Mouse (Mus musculus): ENCODE data around the gene Msx3. TPM values are rescaled to one million over a fixed set of nuclear protein-coding genes. Genes with fewer than 3 reads are reported as not detected.

Msx3 gene
- not detected in 2 replicates for polyA plus RNA-seq (2012)

GRCm38 (mm10) chr7:140048361-140049114 lies at the start of gene Msx3:
TSS of gene Msx3 (minus strand) at chr7:140049089.
- no peak for TF ChIP-seq TAL1 (IDR thresholded peaks at IDR 0.05; ENCODE audit: low read length)
- TF ChIP-seq GATA1 (IDR thresholded peaks at IDR 0.05; ENCODE audit: low read length) = no peak
- H3K4me3 ChIP-seq (replicated peaks) = no peak within 1 kb of the TSS
- H3K36me3 ChIP-seq (ENCODE audit: control insufficient read depth) = no peaks in the 10 kb centered on the region
- H3K9me3 ChIP-seq (ENCODE audit: control insufficient read depth, low read length) = peaks cover 2% of the 10 kb centered on the region; the same call in 1 of the 2 replicates
- H3K27me3 ChIP-seq (ENCODE audit: control insufficient read depth) = peaks cover 94% of the 10 kb centered on the region
- H3K4me1 ChIP-seq (ENCODE audit: control insufficient read depth) = peaks cover 4% of the 10 kb centered on the region

GRCm38 (mm10) chr7:140098466-140098865 lies 49.6 kb upstream of the Msx3 start:
- peaks cover 2% of the 10 kb centered on the region for H3K36me3 ChIP-seq (ENCODE audit: control insufficient read depth)
- no peak overlapping the region for H3K4me3 ChIP-seq (replicated peaks)
- TF ChIP-seq TAL1 (IDR thresholded peaks at IDR 0.05; ENCODE audit: low read length) = no peak
- no peak for TF ChIP-seq GATA1 (IDR thresholded peaks at IDR 0.05; ENCODE audit: low read length)
- no peaks in the 10 kb centered on the region for H3K27me3 ChIP-seq (ENCODE audit: control insufficient read depth)
- no peaks in the 10 kb centered on the region for H3K9me3 ChIP-seq (ENCODE audit: control insufficient read depth, low read length)
- peaks cover 19% of the 10 kb centered on the region for H3K4me1 ChIP-seq (ENCODE audit: control insufficient read depth)

- peaks cover 2% of the 10 kb centered on the region for H3K36me3 ChIP-seq (ENCODE audit: control insufficient read depth)
- H3K27me3 ChIP-seq (ENCODE audit: control insufficient read depth) = no peaks in the 10 kb centered on the region
- no peak for TF ChIP-seq GATA1 (IDR thresholded peaks at IDR 0.05; ENCODE audit: low read length)
- TF ChIP-seq TAL1 (IDR thresholded peaks at IDR 0.05; ENCODE audit: low read length) = no peak
- peaks cover 3% of the 10 kb centered on the region; the same call in 1 of the 2 replicates for H3K4me1 ChIP-seq (ENCODE audit: control insufficient read depth)
- no peaks in the 10 kb centered on the region for H3K9me3 ChIP-seq (ENCODE audit: control insufficient read depth, low read length)
- H3K4me3 ChIP-seq (replicated peaks) = no peak overlapping the region
These were observed 47.2 kb upstream of the Msx3 start for GRCm38 (mm10) chr7:140096055-140096454.

DNA sequence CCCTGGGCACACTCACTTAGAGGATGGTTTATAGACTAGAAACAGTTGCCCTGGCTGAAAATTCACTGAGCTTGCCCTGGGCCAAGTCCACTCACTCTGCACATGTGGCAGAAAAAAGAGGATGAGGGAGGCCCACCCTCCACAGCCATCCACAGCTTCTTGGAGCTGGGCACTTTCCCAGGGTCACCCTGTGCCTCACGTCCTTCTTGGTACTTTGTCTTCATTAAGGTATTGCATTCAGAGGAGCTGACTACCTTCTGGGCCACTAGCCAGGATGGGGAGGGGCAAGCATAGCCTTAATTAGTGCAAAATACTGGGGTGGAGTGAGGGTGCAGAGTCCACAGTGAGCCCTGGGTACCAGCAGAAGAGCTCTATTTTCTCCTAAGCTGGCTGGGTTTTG lies 46.7 kb upstream of the Msx3 start:
- peaks cover 2% of the 10 kb centered on the region; the same call in 1 of the 2 replicates for H3K4me1 ChIP-seq (ENCODE audit: control insufficient read depth)
- TF ChIP-seq TAL1 (IDR thresholded peaks at IDR 0.05; ENCODE audit: low read length) (no peak), GATA1 (IDR thresholded peaks at IDR 0.05; ENCODE audit: low read length) (no peak)

GRCm38 (mm10) chr7:140094954-140095353 lies 46.1 kb upstream of the Msx3 start:
- TF ChIP-seq TAL1 (IDR thresholded peaks at IDR 0.05; ENCODE audit: low read length) (no peak), GATA1 (IDR thresholded peaks at IDR 0.05; ENCODE audit: low read length) (no peak)
- H3K4me3 ChIP-seq (replicated peaks) = no peak overlapping the region
- no peaks in the 10 kb centered on the region for H3K27me3 ChIP-seq (ENCODE audit: control insufficient read depth)
- H3K9me3 ChIP-seq (ENCODE audit: control insufficient read depth, low read length) = no peaks in the 10 kb centered on the region
- H3K4me1 ChIP-seq (ENCODE audit: control insufficient read depth) = peaks cover 2% of the 10 kb centered on the region; the same call in 1 of the 2 replicates
- peaks cover 2% of the 10 kb centered on the region; the same call in 1 of the 2 replicates for H3K36me3 ChIP-seq (ENCODE audit: control insufficient read depth)

More for the DNA sequence above, 46.7 kb upstream of the Msx3 start:
- Histone ChIP-seq H3K9me3 (ENCODE audit: control insufficient read depth, low read length) (no peaks in the 10 kb centered on the region), H3K4me3 (replicated peaks) (no peak overlapping the region), H3K27me3 (ENCODE audit: control insufficient read depth) (no peaks in the 10 kb centered on the region), H3K36me3 (ENCODE audit: control insufficient read depth) (peaks cover 2% of the 10 kb centered on the region; the same call in 1 of the 2 replicates)

- Histone ChIP-seq H3K36me3 (ENCODE audit: control insufficient read depth) (no peaks in the 10 kb centered on the region), H3K9me3 (ENCODE audit: control insufficient read depth, low read length) (no peaks in the 10 kb centered on the region), H3K4me1 (ENCODE audit: control insufficient read depth) (no peaks in the 10 kb centered on the region; the same call in 1 of the 2 replicates), H3K27me3 (ENCODE audit: control insufficient read depth) (no peaks in the 10 kb centered on the region), H3K4me3 (replicated peaks) (no peak within 1 kb of the TSS)
- TF ChIP-seq GATA1 (IDR thresholded peaks at IDR 0.05; ENCODE audit: low read length) = no peak
- no peak for TF ChIP-seq TAL1 (IDR thresholded peaks at IDR 0.05; ENCODE audit: low read length)
These were observed 44.1 kb upstream of the Msx3 start, which contains the start of gene Prap1 for GRCm38 (mm10) chr7:140092924-140093528. TSS of gene Prap1 (plus strand) at chr7:140093395.

GRCm38 (mm10) chr7:140090601-140091000 lies 41.7 kb upstream of the Msx3 start:
- no peaks in the 10 kb centered on the region for H3K36me3 ChIP-seq (ENCODE audit: control insufficient read depth)
- H3K9me3 ChIP-seq (ENCODE audit: control insufficient read depth, low read length) = no peaks in the 10 kb centered on the region
- no peaks in the 10 kb centered on the region; the same call in 1 of the 2 replicates for H3K4me1 ChIP-seq (ENCODE audit: control insufficient read depth)

DNA sequence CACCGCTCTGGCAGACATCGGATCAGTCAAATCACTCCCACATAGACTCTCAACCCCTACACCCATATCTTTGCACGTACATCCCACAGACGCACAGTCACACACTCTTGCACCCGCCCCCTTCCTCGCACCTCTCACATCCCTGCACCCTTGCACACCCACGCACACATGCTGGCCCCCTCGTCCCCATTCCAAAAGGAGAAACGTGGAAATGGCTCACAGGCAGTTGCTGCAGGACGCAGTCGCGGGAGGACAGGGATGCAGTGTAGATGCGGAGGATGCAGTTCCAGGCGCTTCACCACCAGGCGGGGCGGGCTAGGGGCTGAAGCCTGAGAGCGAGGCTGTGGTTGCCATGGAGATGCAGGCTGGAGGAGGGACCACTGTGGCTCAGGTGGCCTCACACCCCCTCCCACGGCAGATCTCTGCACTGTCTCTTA lies 33.4 kb upstream of the Msx3 start, which contains the start of gene Caly:
Gene Caly, minus strand, starts transcription at position 307 of the 437 bp plus-strand sequence.
- Histone ChIP-seq H3K4me1 (ENCODE audit: control insufficient read depth) (peaks cover 4% of the 10 kb centered on the region), H3K36me3 (ENCODE audit: control insufficient read depth) (no peaks in the 10 kb centered on the region), H3K4me3 (replicated peaks) (no peak within 1 kb of the TSS), H3K9me3 (ENCODE audit: control insufficient read depth, low read length) (no peaks in the 10 kb centered on the region), H3K27me3 (ENCODE audit: control insufficient read depth) (peaks cover 39% of the 10 kb centered on the region)
- TF ChIP-seq TAL1 (IDR thresholded peaks at IDR 0.05; ENCODE audit: low read length) (no peak), GATA1 (IDR thresholded peaks at IDR 0.05; ENCODE audit: low read length) (no peak)

More at GRCm38 (mm10) chr7:140090601-140091000, 41.7 kb upstream of the Msx3 start:
- TF ChIP-seq GATA1 (IDR thresholded peaks at IDR 0.05; ENCODE audit: low read length) = no peak
- no peak for TF ChIP-seq TAL1 (IDR thresholded peaks at IDR 0.05; ENCODE audit: low read length)
- H3K4me3 ChIP-seq (replicated peaks) = no peak overlapping the region
- no peaks in the 10 kb centered on the region for H3K27me3 ChIP-seq (ENCODE audit: control insufficient read depth)

Data from erythroblast, embryonic 14.5 days (primary cell).